Mouse (Mus musculus) frontal cortex, postnatal 14 days (tissue): Measurements from ENCODE around the gene Cdk17.
A peak's percentile ranks its signal among the peaks of the same experiment; 100 is the strongest.

Source experiments
- DNase-seq, 2 experiments: peaks; one replicate each; pipeline ENCODE4 v3.0.0; 2022; ENCODE audit warnings: low spot score in 2 of 2

Gene Cdk17

GRCm38 (mm10) chr10:93287551-93288145, 127.0 kb downstream of the Cdk17 start:
- no peak for DNase-seq

GRCm38 (mm10) chr10:93288336-93288735, 127.7 kb downstream of the Cdk17 start:
- peak in 1 of 2 experiments; percentile 46 for DNase-seq

DNA sequence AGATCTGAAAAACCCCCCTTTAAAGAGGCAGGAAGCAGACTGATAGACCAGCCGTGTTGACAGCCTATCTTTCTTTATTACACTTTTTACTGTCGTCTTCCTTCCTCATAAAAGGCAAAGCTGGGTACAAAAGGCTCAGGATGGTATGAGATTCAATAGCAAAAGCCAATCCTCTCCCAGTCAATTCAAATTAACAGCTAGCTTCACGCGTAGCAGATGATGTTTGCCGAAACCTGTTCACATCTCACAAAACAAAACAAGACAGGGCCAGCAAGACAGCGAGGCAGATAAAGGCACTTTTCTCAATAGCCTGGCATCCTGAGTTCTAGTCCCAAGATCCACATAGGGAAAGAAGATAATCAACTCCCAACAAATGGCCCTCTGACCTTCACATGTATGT, 128.7 kb downstream of the Cdk17 start:
- no peak for DNase-seq

DNA sequence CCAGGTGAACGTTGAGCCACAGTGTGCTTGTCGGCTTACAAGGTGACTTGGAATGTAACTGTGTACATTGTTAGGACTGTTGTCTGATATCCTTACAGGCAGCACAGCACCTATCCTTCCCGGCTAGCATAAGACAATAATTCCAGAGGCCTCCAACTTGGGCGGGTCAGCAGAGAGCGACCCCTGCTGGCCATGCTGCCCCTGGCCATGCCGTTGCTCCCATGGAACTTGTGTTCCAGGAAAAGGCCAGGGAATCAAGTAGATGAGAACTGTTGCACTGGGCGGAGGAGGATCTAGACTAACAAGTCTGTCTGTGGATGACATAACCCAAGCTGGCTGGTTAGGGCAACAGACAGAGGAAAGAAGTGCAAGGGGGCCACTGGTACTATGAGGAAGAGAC, 130.7 kb downstream of the Cdk17 start:
- no peak for DNase-seq

GRCm38 (mm10) chr10:93291843-93292242, 131.2 kb downstream of the Cdk17 start:
- DNase-seq = peak in 1 of 2 experiments; percentile 81

- no peak for DNase-seq
Measured at GRCm38 (mm10) chr10:93293621-93294020, 132.9 kb downstream of the Cdk17 start.

DNA sequence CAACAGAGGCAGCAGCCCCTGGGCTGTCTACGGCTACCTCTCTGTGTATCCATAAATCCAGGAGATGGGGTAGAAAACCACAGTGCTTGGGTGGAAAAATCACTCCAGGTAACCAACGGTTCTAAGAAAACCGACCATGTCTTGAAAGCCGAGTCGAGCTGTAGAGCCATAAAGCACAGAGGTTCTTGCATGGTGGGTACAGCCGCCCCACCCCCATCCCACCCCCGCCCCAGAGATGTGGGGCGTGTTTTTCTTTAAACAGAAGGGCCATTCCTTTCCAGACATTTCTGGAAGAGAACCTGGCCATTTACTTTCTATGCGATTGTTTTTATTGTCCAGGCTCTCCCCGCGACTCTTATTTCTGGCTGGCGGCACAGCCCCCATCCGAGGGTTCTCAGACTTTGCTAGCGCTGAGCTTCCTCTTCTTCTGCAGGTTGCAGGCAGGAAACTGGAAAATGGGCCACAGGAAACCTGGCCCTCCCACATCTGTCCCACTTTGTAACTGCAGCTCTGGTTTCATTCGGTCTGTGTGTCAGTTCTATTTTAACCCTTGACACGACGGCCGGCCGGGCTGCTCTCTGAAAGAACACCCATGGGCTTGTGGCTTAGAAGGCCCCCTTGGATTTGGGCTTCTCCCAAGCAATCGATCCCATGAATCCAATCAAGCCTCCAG, 134.0 kb downstream of the Cdk17 start:
- no peak for DNase-seq

DNA sequence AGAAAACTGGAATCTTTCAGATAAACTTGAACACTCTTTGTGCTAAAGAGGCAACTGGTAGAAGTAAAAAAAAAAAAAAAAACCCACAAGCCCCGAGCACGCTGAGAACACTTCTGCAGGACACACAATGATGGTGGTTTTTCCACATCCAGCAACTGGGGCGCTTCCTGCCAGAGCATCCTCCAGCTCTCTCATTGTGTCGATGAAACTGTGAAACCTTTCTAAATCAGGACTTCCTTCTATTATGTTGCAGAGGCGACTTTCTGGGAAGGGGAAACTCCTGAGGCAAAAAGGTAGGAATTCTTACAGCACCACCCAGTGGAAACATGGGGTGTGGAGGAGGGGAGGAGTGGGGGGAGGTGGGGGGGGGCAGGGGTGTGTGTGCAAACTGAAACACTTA, 137.1 kb downstream of the Cdk17 start:
- DNase-seq = no peak

GRCm38 (mm10) chr10:93298208-93298607, 137.5 kb downstream of the Cdk17 start:
- no peak for DNase-seq

GRCm38 (mm10) chr10:93301831-93302230, 141.2 kb downstream of the Cdk17 start:
- no peak for DNase-seq

DNA sequence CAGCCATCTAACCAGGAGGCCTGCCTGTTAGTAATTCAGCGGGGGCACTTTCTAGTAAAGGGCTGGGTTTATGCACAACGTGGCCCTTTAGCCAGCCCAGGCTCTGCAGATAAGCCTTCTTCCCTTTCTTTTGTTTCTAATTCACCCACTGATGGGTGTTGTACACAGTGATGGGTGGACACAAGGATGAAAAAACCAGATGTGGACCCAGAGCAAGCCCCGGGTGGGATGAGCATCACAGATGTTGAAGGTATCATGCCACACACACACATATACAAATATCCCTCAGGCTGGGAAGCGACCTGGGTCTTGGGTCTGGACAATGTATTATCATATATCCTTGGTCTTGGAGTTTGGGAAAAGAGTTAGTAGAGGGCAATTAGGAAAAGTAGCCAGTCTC, 142.6 kb downstream of the Cdk17 start:
- no peak for DNase-seq

- no peak for DNase-seq
Measured at GRCm38 (mm10) chr10:93305946-93306345, 145.3 kb downstream of the Cdk17 start.

DNA sequence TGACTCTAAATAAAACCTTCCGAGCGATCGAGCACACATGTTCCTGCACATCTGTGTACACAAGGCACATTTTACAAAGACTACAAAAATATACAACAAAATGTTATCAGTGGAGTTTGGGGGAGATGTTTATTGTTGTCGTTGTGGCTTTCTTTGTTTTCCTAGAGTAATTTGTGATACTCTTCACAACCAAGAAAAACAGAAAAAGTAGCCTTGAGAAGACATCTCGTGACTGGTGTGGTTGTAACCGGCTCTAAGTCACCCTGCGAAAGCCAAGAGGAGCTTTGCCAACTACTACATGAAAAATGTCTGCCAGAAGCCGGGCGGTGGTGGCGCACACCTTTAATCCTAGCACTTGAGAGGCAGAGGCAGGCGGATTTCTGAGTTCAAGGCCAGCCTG, 145.7 kb downstream of the Cdk17 start:
- DNase-seq = no peak

GRCm38 (mm10) chr10:93309131-93309933, 148.7 kb downstream of the Cdk17 start:
- no peak for DNase-seq

DNA sequence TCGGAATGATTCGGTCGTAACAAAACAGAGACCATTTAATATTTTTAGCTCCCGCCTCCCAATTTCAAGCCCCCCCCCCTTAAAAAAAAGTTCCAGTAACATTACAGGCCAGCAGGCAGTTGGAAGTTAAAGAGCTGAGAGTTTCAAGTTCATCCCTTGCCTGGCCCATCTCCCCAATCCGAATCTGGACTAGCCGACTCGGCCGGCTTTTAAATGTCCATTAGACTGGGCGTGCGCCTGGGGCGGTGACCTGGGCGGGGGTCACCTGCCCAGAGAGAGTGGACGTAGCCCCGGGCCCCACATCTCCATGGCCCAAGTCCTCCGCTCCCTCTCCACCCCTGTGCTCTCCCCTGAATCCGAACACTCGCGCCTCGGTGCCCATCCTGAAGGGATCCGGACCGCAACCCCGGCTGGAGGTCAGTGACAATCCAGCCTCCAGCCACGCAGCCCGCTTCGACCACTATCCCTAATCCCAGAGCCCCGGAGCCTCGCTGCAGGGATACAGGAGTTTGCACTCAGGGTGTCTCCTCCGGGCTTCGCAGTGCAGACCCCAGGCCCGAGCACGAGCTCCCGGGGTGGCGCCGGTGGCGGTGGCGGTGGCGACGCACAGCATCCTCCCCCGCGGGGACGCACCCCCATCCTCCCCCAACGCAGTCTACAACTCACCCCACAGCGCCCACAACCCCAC, 149.4 kb downstream of the Cdk17 start:
- DNase-seq = no peak

GRCm38 (mm10) chr10:93310721-93311411, 150.2 kb downstream of the Cdk17 start, which contains the start of gene Elk3:
Gene Elk3 (minus strand): TSS chr10:93311135.
- DNase-seq = no peak

DNA sequence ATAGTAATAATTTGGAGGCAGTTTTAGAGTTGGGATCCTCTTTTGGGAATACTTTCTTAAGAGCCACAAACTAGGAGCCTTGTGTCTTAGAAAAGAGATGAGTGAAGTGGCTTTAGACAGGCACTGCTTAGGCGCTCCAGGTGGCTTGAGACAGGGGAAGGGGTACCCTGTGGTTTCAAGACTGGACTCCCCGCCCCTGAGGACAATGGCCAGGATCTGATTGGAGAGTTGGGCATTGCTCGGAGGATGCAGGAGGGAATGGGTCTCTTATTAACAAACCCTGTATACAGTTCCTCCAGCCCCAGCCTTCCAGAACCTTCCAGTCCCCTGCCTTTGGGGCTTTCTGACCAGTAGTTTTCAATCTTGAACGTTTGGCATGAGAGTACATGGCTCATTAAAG, 150.9 kb downstream of the Cdk17 start:
- no peak for DNase-seq
